Mouse (Mus musculus): ENCODE data around the gene Slc39a7.
"Not testable (repeated sequence)": the region's sequence is repeated elsewhere in the genome, so short reads cannot be mapped to it uniquely, and the experiment has no call there.

Slc39a7 gene

DNA sequence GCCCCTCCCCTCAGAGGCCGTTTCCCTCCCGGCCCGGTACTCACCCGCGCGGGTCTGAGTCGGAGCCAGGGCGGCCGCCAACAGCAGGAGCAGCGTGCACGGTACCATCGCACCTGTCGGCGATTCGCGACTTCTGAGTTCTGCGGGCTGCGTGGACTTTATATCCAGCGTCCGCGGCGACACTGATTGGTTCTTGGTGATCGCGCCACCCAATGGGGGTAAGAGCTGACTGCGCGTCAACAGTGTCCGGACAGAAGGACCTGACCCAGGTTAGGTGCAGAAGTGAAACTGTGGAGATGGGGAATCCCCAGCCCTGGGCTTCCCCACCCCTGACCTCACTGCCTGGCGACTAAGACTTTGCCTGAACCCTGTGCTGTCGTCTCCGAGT lies 31.3 kb downstream of the Slc39a7 start, which contains the start of gene H2-K1:
TSS of gene H2-K1 (minus strand) at position 198 of the 388 bp plus-strand sequence.
- peak; percentile 97 for ATAC-seq (ENCODE audit: low TSS enrichment)

DNA sequence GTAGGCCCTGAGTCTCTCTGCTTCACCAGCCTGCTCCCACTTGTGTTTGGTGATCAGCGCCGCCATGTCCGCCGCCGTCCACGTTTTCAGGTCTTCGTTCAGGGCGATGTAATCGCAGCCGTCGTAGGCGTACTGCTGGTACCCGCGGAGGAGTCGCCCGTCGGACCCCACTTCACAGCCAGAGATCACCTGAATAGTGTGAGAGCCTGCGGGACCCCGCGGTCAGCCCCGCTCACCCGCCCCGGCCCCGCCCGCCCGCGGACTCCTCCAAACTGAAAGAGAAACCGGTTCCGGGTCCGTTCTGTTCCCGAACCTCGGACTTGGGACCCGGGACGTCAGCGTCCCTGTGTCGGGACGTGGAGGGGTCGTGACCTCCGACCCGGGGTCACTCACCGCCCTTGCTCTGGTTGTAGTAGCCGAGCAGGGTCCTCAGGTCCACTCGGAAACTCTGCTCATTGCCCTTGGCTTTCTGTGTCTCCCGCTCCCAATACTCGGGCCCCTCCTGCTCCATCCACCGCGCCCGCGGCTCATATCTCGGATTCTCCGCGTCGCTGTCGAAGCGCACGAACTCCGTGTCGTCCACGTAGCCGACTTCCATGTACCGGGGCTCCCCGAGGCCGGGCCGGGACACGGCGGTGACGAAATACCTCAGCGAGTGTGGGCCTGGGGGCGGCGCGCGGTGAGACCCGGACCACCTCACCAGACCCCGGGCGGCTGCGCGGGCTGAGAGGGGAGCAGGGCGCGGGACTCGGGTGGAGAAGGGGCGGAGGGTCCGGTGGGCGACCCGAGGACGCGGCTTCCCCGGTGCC lies 31.9 kb downstream of the Slc39a7 start:
- no peak for ATAC-seq (ENCODE audit: low TSS enrichment)

DNA sequence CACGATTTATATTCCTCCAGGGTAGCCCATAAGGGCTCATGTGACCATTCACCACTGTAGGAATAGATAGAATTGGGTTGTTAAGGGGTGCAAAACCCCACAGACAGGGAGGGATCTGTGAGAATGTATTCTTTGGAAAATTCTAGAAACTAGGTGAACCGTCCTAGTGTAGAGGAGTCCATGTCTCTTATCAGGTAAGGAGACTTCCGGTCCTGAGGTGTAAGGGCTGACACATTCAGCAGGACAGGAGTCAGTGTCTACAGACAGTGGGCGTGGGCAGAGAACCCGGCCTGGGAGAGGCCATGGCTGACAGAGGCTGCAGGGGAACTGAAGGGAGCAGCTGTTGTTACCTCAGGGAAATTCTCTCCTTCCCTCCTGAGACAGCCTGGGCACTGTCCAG lies 32.8 kb downstream of the Slc39a7 start:
- not testable (repeated sequence) for ATAC-seq (ENCODE audit: low TSS enrichment)

DNA sequence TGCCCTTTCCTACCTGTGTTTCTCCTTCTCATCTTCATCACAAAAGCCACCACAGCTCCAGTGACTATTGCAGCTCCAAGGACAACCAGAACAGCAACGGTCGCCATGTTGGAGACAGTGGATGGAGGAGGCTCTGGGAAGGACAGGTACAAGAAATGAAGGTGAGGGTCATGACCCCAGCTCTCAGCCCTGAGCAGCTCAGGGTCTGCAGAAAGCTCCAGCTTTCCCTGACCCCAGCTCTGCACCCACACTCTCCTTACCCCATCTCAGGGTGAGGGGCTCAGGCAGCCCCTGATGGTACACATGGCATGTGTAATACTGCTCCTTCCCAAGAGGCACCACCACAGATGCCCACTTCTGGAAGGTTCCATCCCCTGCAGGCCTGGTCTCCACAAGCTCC lies 34.5 kb downstream of the Slc39a7 start:
- not testable (repeated sequence) for ATAC-seq (ENCODE audit: low TSS enrichment)

- ATAC-seq (ENCODE audit: low TSS enrichment) = no peak
Measured at GRCm38 (mm10) chr17:33995651-33996050, 35.8 kb downstream of the Slc39a7 start.

GRCm38 (mm10) chr17:33994959-33995358 lies 36.5 kb downstream of the Slc39a7 start:
- ATAC-seq (ENCODE audit: low TSS enrichment) = no peak

GRCm38 (mm10) chr17:33991788-33992664 lies 39.5 kb downstream of the Slc39a7 start:
- ATAC-seq (ENCODE audit: low TSS enrichment) = 0 out of 2 replicates have a peak, but pooled peaks have one; percentile 41

DNA sequence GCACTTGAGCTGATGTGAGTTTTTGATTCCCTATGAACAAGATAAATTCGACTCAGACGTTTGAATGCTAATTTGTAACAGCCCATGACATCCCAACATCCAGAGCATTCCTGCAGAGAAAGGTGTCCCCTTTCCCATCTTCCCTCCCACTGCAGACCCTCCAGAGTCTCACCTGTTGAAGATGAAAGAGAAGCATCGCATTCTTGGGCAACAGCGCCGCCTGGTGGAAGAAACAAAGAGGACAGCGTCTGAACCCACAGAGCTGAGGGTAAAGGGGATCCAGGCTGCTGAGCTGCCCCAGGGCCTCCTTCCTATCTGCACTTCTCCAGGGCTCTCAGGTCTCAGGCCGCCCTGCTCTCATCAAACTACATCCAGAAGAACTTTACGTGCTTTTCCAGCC lies 49.3 kb downstream of the Slc39a7 start:
- not testable (repeated sequence) for ATAC-seq (ENCODE audit: low TSS enrichment)

DNA sequence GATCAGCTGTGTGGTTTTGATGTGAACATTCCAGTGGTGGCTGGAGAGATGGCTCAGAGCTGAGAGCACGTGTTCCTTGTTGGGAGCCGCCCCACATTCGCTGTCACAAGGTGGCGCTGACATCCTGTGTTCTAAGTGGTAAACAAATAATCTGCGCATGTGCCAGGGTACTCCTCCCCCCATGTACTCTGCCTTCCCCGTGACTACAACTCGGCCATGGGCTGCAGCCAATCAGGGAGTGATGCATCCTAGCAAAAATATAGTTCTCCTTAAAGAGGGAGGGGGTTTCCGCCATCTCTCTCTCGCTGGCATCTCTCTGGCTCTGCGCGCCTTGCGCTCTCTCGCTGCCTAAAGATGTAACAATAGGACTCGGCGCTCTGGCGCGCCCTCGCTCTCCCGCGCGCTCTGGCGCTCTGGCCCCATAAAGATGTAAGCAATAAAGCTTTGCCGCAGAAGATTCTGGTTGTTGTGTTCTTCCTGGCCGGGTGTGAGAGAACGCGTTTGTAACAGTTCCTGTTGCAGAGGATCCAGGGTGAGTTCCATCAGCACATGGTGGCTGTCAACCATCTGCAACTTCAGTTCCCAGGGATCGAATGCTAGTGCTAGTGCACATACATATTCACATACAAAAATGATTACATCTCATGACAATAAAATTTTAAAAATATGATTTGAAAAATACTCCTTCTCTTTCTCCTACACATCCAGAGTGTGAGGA lies 50.1 kb downstream of the Slc39a7 start:
- ATAC-seq (ENCODE audit: low TSS enrichment) = peak; percentile 92

DNA sequence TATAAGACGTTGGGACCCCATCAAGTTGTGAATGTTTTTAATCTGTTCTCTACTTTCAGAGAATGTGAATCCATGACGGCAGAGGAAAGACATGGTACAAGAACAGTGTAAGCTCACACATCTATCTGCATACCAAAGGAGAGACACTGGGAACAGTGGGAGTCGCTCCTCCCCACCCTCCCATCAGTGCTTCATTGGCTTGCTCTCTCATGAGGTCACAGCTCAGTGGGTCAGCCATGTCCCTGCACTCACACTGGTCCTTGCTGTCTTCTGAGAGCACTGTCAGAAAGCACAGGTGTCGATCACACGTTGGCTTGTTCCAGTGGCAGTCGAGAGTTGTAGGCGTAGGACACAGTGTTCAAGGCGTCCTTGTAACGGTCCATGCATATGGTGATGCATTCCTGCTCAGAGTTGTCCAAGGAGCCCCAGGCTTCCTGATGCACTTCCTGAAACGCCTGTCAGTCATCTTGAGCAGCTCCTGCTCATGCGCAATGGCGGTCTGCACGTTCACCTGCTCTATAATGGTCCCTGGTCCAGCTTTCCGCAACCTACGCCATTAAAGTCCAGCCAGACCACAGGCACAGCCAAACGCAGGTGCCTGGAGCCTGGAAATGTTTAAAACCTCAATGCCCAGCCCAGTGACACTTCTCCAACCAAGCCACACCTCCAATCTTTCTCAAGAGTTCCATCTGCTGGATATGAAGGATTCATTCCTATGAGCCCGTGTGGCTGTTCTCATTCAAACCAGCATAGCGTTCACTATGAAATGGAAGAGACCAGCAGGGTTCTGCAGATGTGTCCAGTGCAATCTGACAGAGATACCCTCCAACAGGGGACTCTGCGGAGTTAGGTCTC lies 51.1 kb downstream of the Slc39a7 start:
- ATAC-seq (ENCODE audit: low TSS enrichment) = no peak

DNA sequence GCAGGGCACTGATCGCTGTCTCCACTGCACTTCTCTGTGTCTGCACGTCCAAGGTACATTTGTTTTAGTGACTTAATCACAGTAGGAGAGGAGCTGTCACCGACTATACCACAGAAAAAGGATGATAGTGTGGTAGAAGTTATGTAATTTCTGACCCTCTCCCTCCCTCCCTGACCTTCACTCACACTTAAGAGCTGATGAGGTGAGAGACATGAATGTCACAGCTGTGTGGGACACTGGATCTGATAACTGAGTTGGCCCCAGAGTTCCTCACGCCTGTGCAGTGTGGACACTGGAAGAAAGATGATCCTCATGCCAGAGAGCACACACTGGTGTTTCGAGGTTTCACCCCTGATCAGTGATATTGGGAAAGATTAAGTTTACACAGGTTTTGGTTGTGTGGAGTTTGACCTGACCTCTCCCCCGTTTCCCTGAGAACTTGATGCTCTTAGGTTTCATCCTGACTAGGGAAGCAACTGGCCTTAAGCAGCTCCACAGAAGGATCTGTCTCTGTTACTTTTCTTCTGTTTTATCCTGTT lies 51.9 kb downstream of the Slc39a7 start:
- ATAC-seq (ENCODE audit: low TSS enrichment) = no peak

GRCm38 (mm10) chr17:33978631-33979031 lies 52.9 kb downstream of the Slc39a7 start:
- ATAC-seq (ENCODE audit: low TSS enrichment) = peak; percentile 64
